ENCODE assay signal across 10 mouse cellular contexts in genomic region chr7:43470373-43470772, GRCm38 (mm10). TPM values are rescaled to one million over a fixed set of nuclear protein-coding genes. Genes with fewer than 3 reads are reported as not detected.
DNase-seq lines count a peak whose midpoint lies in the region; ATAC-seq and TF ChIP-seq lines count a peak whose summit lies in the region.
"Had no signal": no experiment of that assay in that cellular context is flagged by ENCODE, and none has a peak within 500 bp of the region (broad histone marks: within the 10 kb centered on the region; RNA-seq: fewer than 3 reads in every experiment).

No protein-coding gene starts in this region.

- H3K4me2 ChIP-seq in hindbrain, embryonic 12.5 days (replicated peaks), result no peak overlapping the region
- H3K4me2 ChIP-seq: embryonic facial prominence, embryonic 15.5 days; limb, embryonic 12.5 days had no signal

- no peak for ATAC-seq in hindbrain, embryonic 12.5 days (ENCODE audit: low FRiP score)

- H3K4me3 ChIP-seq in hindbrain, embryonic 10.5 days, result no peak overlapping the region
- H3K4me3 ChIP-seq in hindbrain, embryonic 12.5 days, result no peak overlapping the region
- no peak overlapping the region for H3K4me3 ChIP-seq in E14TG2a.4 (replicated peaks; ENCODE audit: low read length)
- no peak overlapping the region for H3K4me3 ChIP-seq in embryonic facial prominence, embryonic 10.5 days
- H3K4me3 ChIP-seq in spleen, adult 2 months (ENCODE audit: extremely low read depth, insufficient read depth, insufficient read length), result no peak overlapping the region
- H3K4me3 ChIP-seq: embryonic facial prominence, embryonic 15.5 days; limb, embryonic 12.5 days had no signal

- DNase-seq in hindbrain, embryonic 10.5 days (ENCODE audit: low spot score), result peak; percentile 66
- peak; percentile 72 for DNase-seq in 3T3-L1 (ENCODE audit: low read depth, low spot score)
- DNase-seq in embryonic facial prominence, embryonic 10.5 days (ENCODE audit: low spot score), result peak; percentile 69
- DNase-seq in spleen, adult 2 months (ENCODE audit: low read depth in 1 of 2, low spot score in 2 of 2), result peak; percentile 33
- DNase-seq in urinary bladder, adult 2 months (ENCODE audit: low spot score), result no peak
- DNase-seq in gastrocnemius, postnatal 25 days, result no peak

- no peak for TF ChIP-seq POLR2A in spleen, adult 2 months (IDR thresholded peaks at IDR 0.05; ENCODE audit: low read depth, low read length)

- H3K27ac ChIP-seq in hindbrain, embryonic 10.5 days, result no peak overlapping the region
- no peak overlapping the region for H3K27ac ChIP-seq in hindbrain, embryonic 12.5 days
- no peak overlapping the region for H3K27ac ChIP-seq in embryonic facial prominence, embryonic 10.5 days (replicated peaks)
- no peak overlapping the region for H3K27ac ChIP-seq in spleen, adult 2 months (ENCODE audit: insufficient read depth, low read length)
- H3K27ac ChIP-seq: embryonic facial prominence, embryonic 15.5 days; limb, embryonic 12.5 days had no signal

- H3K36me3 ChIP-seq in hindbrain, embryonic 10.5 days, result no peaks in the 10 kb centered on the region; the same call in 1 of the 2 replicates
- H3K36me3 ChIP-seq in hindbrain, embryonic 12.5 days, result peaks cover 10% of the 10 kb centered on the region; the same call in 1 of the 2 replicates
- peaks cover 5% of the 10 kb centered on the region; the same call in 1 of the 2 replicates for H3K36me3 ChIP-seq in E14TG2a.4 (ENCODE audit: insufficient read depth, low read length)
- no peaks in the 10 kb centered on the region for H3K36me3 ChIP-seq in embryonic facial prominence, embryonic 10.5 days (replicated peaks)
- no peaks in the 10 kb centered on the region for H3K36me3 ChIP-seq in spleen, adult 2 months (ENCODE audit: control insufficient read depth, insufficient read depth, low read length)
- H3K36me3 ChIP-seq: embryonic facial prominence, embryonic 15.5 days had no signal

- peak; percentile 88 for TF ChIP-seq CTCF in E14TG2a.4 (conservative IDR thresholded peaks at IDR 0.05; ENCODE audit: low read length)
- TF ChIP-seq CTCF in spleen, adult 2 months (IDR thresholded peaks at IDR 0.05; ENCODE audit: extremely low read depth, insufficient read depth, insufficient read length, insufficient replicate concordance), result peak; percentile 46; the same call in 1 of the 2 replicates

- WGBS in hindbrain, embryonic 10.5 days, result 41% methylated on average over 8 of the region's 8 CpGs
- WGBS in hindbrain, embryonic 12.5 days, result 37% methylated on average over 8 of the region's 8 CpGs
- 40% methylated on average over 8 of the region's 8 CpGs for WGBS in embryonic facial prominence, embryonic 10.5 days
- 66% methylated on average over 8 of the region's 8 CpGs for WGBS in spleen, adult 2 months

- H3K9me3 ChIP-seq in hindbrain, embryonic 10.5 days, result no peaks in the 10 kb centered on the region
- no peaks in the 10 kb centered on the region for H3K9me3 ChIP-seq in hindbrain, embryonic 12.5 days (replicated peaks)
- H3K9me3 ChIP-seq in E14TG2a.4 (ENCODE audit: low read length), result no peaks in the 10 kb centered on the region
- 0 out of 2 replicates have a peak, but pooled peaks cover under 1% of the 10 kb centered on the region for H3K9me3 ChIP-seq in embryonic facial prominence, embryonic 10.5 days
- H3K9me3 ChIP-seq: embryonic facial prominence, embryonic 15.5 days; limb, embryonic 12.5 days had no signal

- H3K9ac ChIP-seq in hindbrain, embryonic 12.5 days, result no peak overlapping the region
- H3K9ac ChIP-seq: embryonic facial prominence, embryonic 15.5 days; limb, embryonic 12.5 days had no signal

- H3K27me3 ChIP-seq in hindbrain, embryonic 10.5 days (ENCODE audit: insufficient read depth, poor library complexity, severe bottlenecking), result peaks cover 25% of the 10 kb centered on the region
- H3K27me3 ChIP-seq in hindbrain, embryonic 12.5 days, result peaks cover 21% of the 10 kb centered on the region
- H3K27me3 ChIP-seq in E14TG2a.4 (ENCODE audit: insufficient read depth, low read length), result peaks cover 24% of the 10 kb centered on the region
- peaks cover 45% of the 10 kb centered on the region for H3K27me3 ChIP-seq in embryonic facial prominence, embryonic 10.5 days (replicated peaks; ENCODE audit: low read depth, poor library complexity, severe bottlenecking)
- peaks cover 1% of the 10 kb centered on the region; the same call in 1 of the 2 replicates for H3K27me3 ChIP-seq in spleen, adult 2 months (ENCODE audit: control insufficient read depth, insufficient read depth, low read length)

- H3K4me1 ChIP-seq in hindbrain, embryonic 10.5 days (replicated peaks), result peaks cover 14% of the 10 kb centered on the region
- peaks cover 4% of the 10 kb centered on the region; the same call in 1 of the 2 replicates for H3K4me1 ChIP-seq in hindbrain, embryonic 12.5 days
- H3K4me1 ChIP-seq in E14TG2a.4 (replicated peaks; ENCODE audit: low read depth, low read length), result peaks cover 10% of the 10 kb centered on the region
- H3K4me1 ChIP-seq in embryonic facial prominence, embryonic 10.5 days, result peaks cover 9% of the 10 kb centered on the region
- no peaks in the 10 kb centered on the region for H3K4me1 ChIP-seq in spleen, adult 2 months (ENCODE audit: control insufficient read depth, insufficient read depth, insufficient read length)

RNA-seq across cellular contexts. Expression of gene Vsig10l, which starts 7.4 kb away (rescaled TPM):
- polyA plus RNA-seq in hindbrain, embryonic 10.5 days (2016; fragmentation: Nextera tagmentation; extraction: Ambion mirVana), result 1.5 and 3.8 TPM in 2 replicates
- 6.5 and 6.7 TPM in 2 replicates for polyA plus RNA-seq in hindbrain, embryonic 12.5 days (2016; fragmentation: Nextera tagmentation; extraction: Ambion mirVana)
- polyA plus RNA-seq in embryonic facial prominence, embryonic 10.5 days (2016; fragmentation: Nextera tagmentation; extraction: Ambion mirVana), result 1.2 and 2.3 TPM in 2 replicates
- polyA plus RNA-seq in spleen, adult 2 months (2012; rRNA removed), result 3.8 and 4.8 TPM in 2 replicates
- 2.7 and 3.1 TPM in 2 replicates for polyA plus RNA-seq in urinary bladder, adult 2 months (2012; rRNA removed)
- 1 to 10 TPM in 1 of 2 experiments, under 1 TPM in 1; 0.79 to 1.2 TPM for total RNA-seq in gastrocnemius, postnatal 25 days (2021)

RNA-seq across cellular contexts. Expression of gene Iglon5, which starts 19.5 kb away (rescaled TPM):
- 0.80 and 2.2 TPM in 2 replicates for polyA plus RNA-seq in hindbrain, embryonic 10.5 days (2016; fragmentation: Nextera tagmentation; extraction: Ambion mirVana)
- 3.4 and 4.2 TPM in 2 replicates for polyA plus RNA-seq in hindbrain, embryonic 12.5 days (2016; fragmentation: Nextera tagmentation; extraction: Ambion mirVana)
- 0.70 and 0.71 TPM in 2 replicates for polyA plus RNA-seq in embryonic facial prominence, embryonic 10.5 days (2016; fragmentation: Nextera tagmentation; extraction: Ambion mirVana)
- 0.23 and 0.25 TPM in 2 replicates for polyA plus RNA-seq in spleen, adult 2 months (2012; rRNA removed)
- polyA plus RNA-seq in urinary bladder, adult 2 months (2012; rRNA removed), result 3.7 and 7.2 TPM in 2 replicates
- total RNA-seq in gastrocnemius, postnatal 25 days (2021), result under 1 TPM; 0.31 to 0.32 TPM

RNA-seq across cellular contexts. Expression of gene Gm45233, which starts 26.4 kb away (rescaled TPM):
- polyA plus RNA-seq in hindbrain, embryonic 10.5 days (2016; fragmentation: Nextera tagmentation; extraction: Ambion mirVana), result 0.47 and 0.51 TPM in 2 replicates
- polyA plus RNA-seq in hindbrain, embryonic 12.5 days (2016; fragmentation: Nextera tagmentation; extraction: Ambion mirVana), result 0.50 TPM in 1 of 2 replicates, not detected in the other
- polyA plus RNA-seq in embryonic facial prominence, embryonic 10.5 days (2016; fragmentation: Nextera tagmentation; extraction: Ambion mirVana), result 0.24 and 0.67 TPM in 2 replicates
- not detected in 2 replicates for polyA plus RNA-seq in spleen, adult 2 months (2012; rRNA removed)
- polyA plus RNA-seq in urinary bladder, adult 2 months (2012; rRNA removed), result 0.12 and 0.56 TPM in 2 replicates
- under 1 TPM; 0.46 to 0.62 TPM for total RNA-seq in gastrocnemius, postnatal 25 days (2021)
- polyA plus RNA-seq: limb, embryonic 12.5 days had no signal

RNA-seq across cellular contexts. Expression of gene Etfb, which starts 26.5 kb away (rescaled TPM):
- polyA plus RNA-seq in hindbrain, embryonic 10.5 days (2016; fragmentation: Nextera tagmentation; extraction: Ambion mirVana), result 226 and 249 TPM in 2 replicates
- polyA plus RNA-seq in hindbrain, embryonic 12.5 days (2016; fragmentation: Nextera tagmentation; extraction: Ambion mirVana), result 169 and 170 TPM in 2 replicates
- polyA plus RNA-seq in embryonic facial prominence, embryonic 10.5 days (2016; fragmentation: Nextera tagmentation; extraction: Ambion mirVana), result 231 and 252 TPM in 2 replicates
- 37.8 and 39.1 TPM in 2 replicates for polyA plus RNA-seq in spleen, adult 2 months (2012; rRNA removed)
- polyA plus RNA-seq in urinary bladder, adult 2 months (2012; rRNA removed), result 244 and 246 TPM in 2 replicates
- total RNA-seq in gastrocnemius, postnatal 25 days (2021), result 100 to 1,000 TPM; 310 to 323 TPM

RNA-seq across cellular contexts. Expression of gene Cldnd2, which starts 29.8 kb away (rescaled TPM):
- polyA plus RNA-seq in hindbrain, embryonic 10.5 days (2016; fragmentation: Nextera tagmentation; extraction: Ambion mirVana), result not detected in 2 replicates
- not detected in 2 replicates for polyA plus RNA-seq in hindbrain, embryonic 12.5 days (2016; fragmentation: Nextera tagmentation; extraction: Ambion mirVana)
- not detected in 2 replicates for polyA plus RNA-seq in embryonic facial prominence, embryonic 10.5 days (2016; fragmentation: Nextera tagmentation; extraction: Ambion mirVana)
- polyA plus RNA-seq in spleen, adult 2 months (2012; rRNA removed), result 0.26 TPM in 1 of 2 replicates, not detected in the other
- polyA plus RNA-seq in urinary bladder, adult 2 months (2012; rRNA removed), result not detected in 2 replicates
- total RNA-seq in gastrocnemius, postnatal 25 days (2021), result not detected
- polyA plus RNA-seq: embryonic facial prominence, embryonic 15.5 days; limb, embryonic 12.5 days had no signal

Comparison
In these comparisons a context has a peak if more than half of its experiments do, and no peak if none do; other contexts are left out.
1. DNase-seq: peak in hindbrain, embryonic 10.5 days (single experiment), 3T3-L1 (single experiment), embryonic facial prominence, embryonic 10.5 days (single experiment) and spleen, adult 2 months (2 of 2); none in urinary bladder, adult 2 months (single experiment) and gastrocnemius, postnatal 25 days (single experiment).